ENCODE assay signal across 8 mouse cellular contexts in genomic region chr19:45676723-45677269, GRCm38 (mm10). TPM values are rescaled to one million over a fixed set of nuclear protein-coding genes. Genes with fewer than 3 reads are reported as not detected.
DNase-seq lines count a peak whose midpoint lies in the region; ATAC-seq lines count a peak whose summit lies in the region.

No protein-coding gene starts in this region.

- no peak for DNase-seq in heart, adult 9 months (ENCODE audit: low spot score in 2 of 2)
- peak; percentile 23 for DNase-seq in embryonic facial prominence, embryonic 10.5 days (ENCODE audit: low spot score)
- no peak for DNase-seq in right cerebral cortex, postnatal 10 days (ENCODE audit: low spot score in 2 of 2)
- no peak for DNase-seq in left cerebral cortex, postnatal 36 days (ENCODE audit: low spot score in 2 of 2)

- H3K4me1 ChIP-seq in heart, embryonic 16.5 days (ENCODE audit: control insufficient read depth, insufficient read depth, low read length) = peaks cover 17% of the 10 kb centered on the region
- H3K4me1 ChIP-seq in embryonic facial prominence, embryonic 10.5 days = peaks cover 23% of the 10 kb centered on the region
- peaks cover 13% of the 10 kb centered on the region for H3K4me1 ChIP-seq in hindbrain, embryonic 15.5 days (replicated peaks)
- H3K4me1 ChIP-seq in midbrain, embryonic 13.5 days (replicated peaks) = peaks cover 12% of the 10 kb centered on the region

- no peaks in the 10 kb centered on the region for H3K9me3 ChIP-seq in heart, embryonic 16.5 days (replicated peaks; ENCODE audit: control insufficient read depth, low read length)
- H3K9me3 ChIP-seq in embryonic facial prominence, embryonic 10.5 days = no peaks in the 10 kb centered on the region
- H3K9me3 ChIP-seq in hindbrain, embryonic 15.5 days = no peaks in the 10 kb centered on the region
- H3K9me3 ChIP-seq in midbrain, embryonic 13.5 days = no peaks in the 10 kb centered on the region

- no peak overlapping the region for H3K27ac ChIP-seq in heart, embryonic 16.5 days (ENCODE audit: low read length)
- peak overlapping the region; percentile 48; the same call in 1 of the 2 replicates for H3K27ac ChIP-seq in embryonic facial prominence, embryonic 10.5 days (replicated peaks)
- no peak overlapping the region for H3K27ac ChIP-seq in hindbrain, embryonic 15.5 days (replicated peaks)
- no peak overlapping the region for H3K27ac ChIP-seq in midbrain, embryonic 13.5 days

- intact Hi-C loops in left cerebral cortex, postnatal 36 days (cut with DNase I) = loop anchor here (10.0 kb wide), 1 partner anchor 442 kb away; the partner anchor contains the start of gene Lbx1

- ATAC-seq in heart, embryonic 16.5 days (replicated peaks; ENCODE audit: extremely low read depth, insufficient read depth, low FRiP score) = no peak
- ATAC-seq in hindbrain, embryonic 15.5 days (ENCODE audit: low FRiP score, low read depth) = no peak
- no peak for ATAC-seq in midbrain, embryonic 13.5 days
- no peak for ATAC-seq in megakaryocyte-erythroid progenitor cell, adult 5-6 weeks (replicated peaks; ENCODE audit: low FRiP score, low TSS enrichment, poor library complexity, severe bottlenecking)

- H3K4me3 ChIP-seq in heart, embryonic 16.5 days (ENCODE audit: low read length) = peak overlapping the region; percentile 53
- peak overlapping the region; percentile 53 for H3K4me3 ChIP-seq in embryonic facial prominence, embryonic 10.5 days
- H3K4me3 ChIP-seq in hindbrain, embryonic 15.5 days = no peak overlapping the region; the same call in 1 of the 2 replicates
- H3K4me3 ChIP-seq in midbrain, embryonic 13.5 days (replicated peaks) = peak overlapping the region; percentile 31

- WGBS in heart, embryonic 16.5 days = 8% methylated on average over 16 of the region's 16 CpGs
- 5% methylated on average over 16 of the region's 16 CpGs for WGBS in embryonic facial prominence, embryonic 10.5 days
- 6% methylated on average over 16 of the region's 16 CpGs for WGBS in hindbrain, embryonic 15.5 days
- WGBS in midbrain, embryonic 13.5 days = 3% methylated on average over 16 of the region's 16 CpGs

- no peaks in the 10 kb centered on the region for H3K36me3 ChIP-seq in heart, embryonic 16.5 days (ENCODE audit: control insufficient read depth, insufficient read depth)
- no peaks in the 10 kb centered on the region for H3K36me3 ChIP-seq in embryonic facial prominence, embryonic 10.5 days (replicated peaks)
- no peaks in the 10 kb centered on the region for H3K36me3 ChIP-seq in hindbrain, embryonic 15.5 days
- no peaks in the 10 kb centered on the region for H3K36me3 ChIP-seq in midbrain, embryonic 13.5 days

- peaks cover 6% of the 10 kb centered on the region; the same call in 1 of the 2 replicates for H3K27me3 ChIP-seq in heart, embryonic 16.5 days (ENCODE audit: control insufficient read depth, insufficient read depth, low read length)
- H3K27me3 ChIP-seq in embryonic facial prominence, embryonic 10.5 days (replicated peaks; ENCODE audit: low read depth, poor library complexity, severe bottlenecking) = peaks cover 86% of the 10 kb centered on the region
- peaks cover 58% of the 10 kb centered on the region for H3K27me3 ChIP-seq in hindbrain, embryonic 15.5 days
- H3K27me3 ChIP-seq in midbrain, embryonic 13.5 days = peaks cover 78% of the 10 kb centered on the region

- peak overlapping the region; percentile 36; the same call in 1 of the 2 replicates for H3K9ac ChIP-seq in heart, embryonic 16.5 days (ENCODE audit: low read length)
- no peak overlapping the region for H3K9ac ChIP-seq in hindbrain, embryonic 15.5 days
- H3K9ac ChIP-seq in midbrain, embryonic 13.5 days (replicated peaks) = no peak overlapping the region

- H3K4me2 ChIP-seq in heart, embryonic 16.5 days (ENCODE audit: low read depth, low read length) = peak overlapping the region; percentile 91
- H3K4me2 ChIP-seq in hindbrain, embryonic 15.5 days = peak overlapping the region; percentile 51
- peak overlapping the region; percentile 58 for H3K4me2 ChIP-seq in midbrain, embryonic 13.5 days (replicated peaks)

RNA-seq across cellular contexts. Expression of gene Fbxw4, which starts 16.7 kb away (rescaled TPM):
- polyA plus RNA-seq in heart, embryonic 16.5 days (2015; fragmentation: Nextera tagmentation; extraction: Ambion mirVana) = 4.5 and 7.1 TPM in 2 replicates
- polyA plus RNA-seq in embryonic facial prominence, embryonic 10.5 days (2016; fragmentation: Nextera tagmentation; extraction: Ambion mirVana) = 4.2 and 4.7 TPM in 2 replicates
- 5.8 and 9.2 TPM in 2 replicates for polyA plus RNA-seq in hindbrain, embryonic 15.5 days (2015; fragmentation: Nextera tagmentation; extraction: Ambion mirVana)
- polyA plus RNA-seq in midbrain, embryonic 13.5 days (2015; fragmentation: Nextera tagmentation; extraction: Ambion mirVana) = 3.8 and 5.5 TPM in 2 replicates
- total RNA-seq in megakaryocyte-erythroid progenitor cell, adult 5-6 weeks (2014; fragmentation: Nextera tagmentation) = 14.5 and 33.0 TPM in 2 replicates
- 5.5 and 15.5 TPM in 2 replicates for total RNA-seq in megakaryocyte-erythroid progenitor cell, adult 5-6 weeks (2017)
- total RNA-seq in left cerebral cortex, postnatal 36 days (2021) = 10 to 100 TPM; 34.4 to 35.9 TPM
